Mouse (Mus musculus) ES-Bruce4 (cell line): ENCODE data around the gene Gpm6b. TPM values are rescaled to one million over a fixed set of nuclear protein-coding genes. Genes with fewer than 3 reads are reported as not detected.

ENCODE experiments used
- H3K27ac ChIP-seq: 2 replicates; pipeline ENCODE4 v1.5.1; 2012; ENCODE audit warnings: low read length, inconsistent platforms; ENCODE audit not compliant: insufficient read depth
- H3K27me3 ChIP-seq: 2 replicates; pipeline ENCODE4 v1.6.1; 2012; ENCODE audit warnings: mild to moderate bottlenecking, low read length, inconsistent platforms; ENCODE audit not compliant: control insufficient read depth, poor library complexity, insufficient read depth, severe bottlenecking
- H3K36me3 ChIP-seq: 2 replicates; pipeline ENCODE4 v1.6.1; 2012; ENCODE audit warnings: inconsistent platforms, mild to moderate bottlenecking, low read length, moderate library complexity; ENCODE audit not compliant: control insufficient read depth, poor library complexity, insufficient read depth, severe bottlenecking
- H3K4me1 ChIP-seq: one replicate; pipeline ENCODE4 v1.8.1; 2011; ENCODE audit warnings: low read length; ENCODE audit not compliant: control insufficient read depth, insufficient read depth
- H3K4me3 ChIP-seq: 2 replicates; pipeline ENCODE4 v1.5.1; 2011; ENCODE audit warnings: low read depth, mild to moderate bottlenecking, low read length
- H3K9ac ChIP-seq: 2 replicates; pipeline ENCODE4 v1.6.1; 2012; ENCODE audit warnings: low read depth, mild to moderate bottlenecking, inconsistent platforms; ENCODE audit not compliant: poor library complexity, severe bottlenecking
- H3K9me3 ChIP-seq: replicated peaks from 2 replicates; pipeline ENCODE4 v1.6.1; 2012; ENCODE audit warnings: mild to moderate bottlenecking, low read length, inconsistent platforms; ENCODE audit not compliant: control insufficient read depth, poor library complexity, insufficient read depth, severe bottlenecking
- CTCF ChIP-seq: IDR thresholded peaks from one replicate; pipeline ENCODE4 v1.8.1; 2011; ENCODE audit warnings: low read depth, low read length
- EP300 ChIP-seq: IDR thresholded peaks from 2 replicates; pipeline ENCODE4 v1.6.1; 2011; ENCODE audit warnings: low read depth, low read length; ENCODE audit not compliant: insufficient read depth
- POLR2A ChIP-seq: IDR thresholded peaks from one replicate; pipeline ENCODE4 v1.8.1; 2011; ENCODE audit warnings: low read length; ENCODE audit not compliant: insufficient read depth
- polyA plus RNA-seq: library from polyadenylated mRNA; stranded (reverse); fragments of >200 nt; gene quantifications from 2 replicates; pipeline ENCODE4 v1.2.4, GENCODE M21; 2011; ENCODE audit warnings: low read depth; ENCODE audit not compliant: missing spikeins, insufficient read depth, insufficient read length

Gpm6b gene
- polyA plus RNA-seq, 1 experiment = 2.0 TPM

GRCm38 (mm10) chrX:166216720-166217119 lies 22.0 kb upstream of the Gpm6b start:
- Histone ChIP-seq H3K9me3 (no peaks in the 10 kb centered on the region), H3K27me3 (no peaks in the 10 kb centered on the region), H3K9ac (no peak overlapping the region), H3K4me3 (no peak overlapping the region), H3K4me1 (no peaks in the 10 kb centered on the region), H3K27ac (no peak overlapping the region), H3K36me3 (no peaks in the 10 kb centered on the region)
- TF ChIP-seq POLR2A (no peak), CTCF (no peak), EP300 (no peak)

DNA sequence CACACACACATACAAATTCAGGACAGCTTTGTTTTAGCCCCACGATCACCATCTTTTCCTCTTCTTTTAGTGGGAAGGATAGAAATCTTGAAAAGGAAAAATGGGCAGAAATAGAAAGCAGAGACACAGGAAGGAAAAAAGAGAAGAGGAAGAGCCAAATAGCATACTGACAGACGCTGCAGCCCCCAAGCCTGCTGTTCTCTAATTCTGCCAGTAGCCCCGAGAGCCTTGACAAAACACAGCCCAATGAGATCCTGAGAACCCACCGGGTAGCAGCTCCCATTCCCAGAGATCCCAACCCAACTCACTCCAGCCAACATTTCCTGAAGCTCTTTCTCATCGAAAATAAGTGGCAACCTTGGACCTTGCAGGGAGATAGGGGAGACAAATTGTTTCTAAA lies 19.4 kb upstream of the Gpm6b start:
- no peak overlapping the region for H3K9ac ChIP-seq
- TF ChIP-seq EP300 = no peak
- TF ChIP-seq CTCF = no peak
- no peak for TF ChIP-seq POLR2A
- no peaks in the 10 kb centered on the region for H3K9me3 ChIP-seq
- no peaks in the 10 kb centered on the region for H3K4me1 ChIP-seq
- no peaks in the 10 kb centered on the region for H3K27me3 ChIP-seq
- H3K4me3 ChIP-seq = no peak overlapping the region
- no peak overlapping the region for H3K27ac ChIP-seq
- H3K36me3 ChIP-seq = no peaks in the 10 kb centered on the region

DNA sequence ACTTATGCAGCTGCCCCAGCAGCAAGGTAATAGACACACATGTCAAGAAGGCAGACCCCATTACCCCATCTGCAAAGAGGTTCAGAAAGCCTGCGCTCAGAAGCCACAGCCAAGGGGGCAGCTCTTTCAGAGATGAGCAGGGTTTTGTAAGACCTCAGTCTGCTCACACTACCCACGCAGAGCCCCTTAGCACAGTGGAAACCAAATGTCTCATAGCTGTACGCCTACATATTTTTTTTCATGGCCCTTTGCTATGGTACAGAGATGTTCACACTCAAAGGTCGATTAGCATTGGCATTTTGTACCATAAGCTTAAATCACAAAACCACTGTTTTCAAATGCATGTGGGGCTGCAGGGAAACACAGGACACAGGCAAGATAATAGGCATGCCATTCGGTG lies 11.9 kb upstream of the Gpm6b start:
- Histone ChIP-seq H3K9me3 (no peaks in the 10 kb centered on the region), H3K9ac (no peak overlapping the region), H3K4me1 (no peaks in the 10 kb centered on the region), H3K4me3 (no peak overlapping the region), H3K36me3 (no peaks in the 10 kb centered on the region), H3K27ac (no peak overlapping the region), H3K27me3 (no peaks in the 10 kb centered on the region)
- TF ChIP-seq CTCF (no peak), EP300 (no peak), POLR2A (no peak)

GRCm38 (mm10) chrX:166229750-166230149 lies 9.0 kb upstream of the Gpm6b start:
- no peaks in the 10 kb centered on the region for H3K36me3 ChIP-seq
- H3K27ac ChIP-seq = no peak overlapping the region
- H3K4me3 ChIP-seq = no peak overlapping the region
- H3K27me3 ChIP-seq = no peaks in the 10 kb centered on the region
- TF ChIP-seq CTCF = no peak
- no peak for TF ChIP-seq EP300
- TF ChIP-seq POLR2A = no peak
- H3K9ac ChIP-seq = no peak overlapping the region
- H3K9me3 ChIP-seq = no peaks in the 10 kb centered on the region
- no peaks in the 10 kb centered on the region for H3K4me1 ChIP-seq

GRCm38 (mm10) chrX:166230515-166231267 lies 8.0 kb upstream of the Gpm6b start:
- Histone ChIP-seq H3K27me3 (no peaks in the 10 kb centered on the region), H3K4me1 (no peaks in the 10 kb centered on the region), H3K27ac (no peak overlapping the region), H3K9me3 (no peaks in the 10 kb centered on the region), H3K4me3 (no peak overlapping the region), H3K9ac (no peak overlapping the region), H3K36me3 (no peaks in the 10 kb centered on the region)
- TF ChIP-seq POLR2A = no peak
- no peak for TF ChIP-seq CTCF
- no peak for TF ChIP-seq EP300

DNA sequence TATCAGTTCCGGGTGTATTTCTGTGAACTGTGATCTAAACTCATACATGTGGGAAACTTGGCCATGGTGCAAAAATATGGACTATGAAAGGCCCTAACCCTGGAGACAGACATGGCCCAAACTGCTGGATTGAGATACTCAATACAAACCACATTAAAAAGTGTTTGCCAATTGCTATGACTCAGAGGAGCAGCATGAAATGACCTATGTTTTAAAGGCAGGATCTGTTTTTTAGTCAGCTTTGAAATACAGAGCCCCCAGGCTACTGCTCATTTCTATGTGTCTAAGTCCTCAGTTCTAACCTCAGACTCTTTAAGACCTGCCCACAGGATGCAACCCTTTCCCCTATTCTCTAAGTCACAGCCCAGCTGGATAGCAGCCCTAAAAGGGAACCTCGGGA lies 2.6 kb upstream of the Gpm6b start:
- no peak overlapping the region for H3K9ac ChIP-seq
- H3K9me3 ChIP-seq = no peaks in the 10 kb centered on the region
- TF ChIP-seq POLR2A = no peak
- no peak for TF ChIP-seq CTCF
- no peak for TF ChIP-seq EP300
- H3K4me1 ChIP-seq = no peaks in the 10 kb centered on the region
- no peak overlapping the region for H3K27ac ChIP-seq
- H3K27me3 ChIP-seq = 0 out of 2 replicates have a peak, but pooled peaks cover 4% of the 10 kb centered on the region
- H3K36me3 ChIP-seq = no peaks in the 10 kb centered on the region
- H3K4me3 ChIP-seq = no peak overlapping the region
